Mouse (Mus musculus) CH12F3 (cell line): ENCODE results near the gene Uts2.

ENCODE experiments used
- in situ Hi-C: fragments of 300-500 bp; cut with MboI; formaldehyde crosslinking; loops from 2 replicates; pipeline ENCODE4 v1.14.3; 2020; ENCODE audit warnings: low sequenced_read_pairs

The Uts2 gene

DNA sequence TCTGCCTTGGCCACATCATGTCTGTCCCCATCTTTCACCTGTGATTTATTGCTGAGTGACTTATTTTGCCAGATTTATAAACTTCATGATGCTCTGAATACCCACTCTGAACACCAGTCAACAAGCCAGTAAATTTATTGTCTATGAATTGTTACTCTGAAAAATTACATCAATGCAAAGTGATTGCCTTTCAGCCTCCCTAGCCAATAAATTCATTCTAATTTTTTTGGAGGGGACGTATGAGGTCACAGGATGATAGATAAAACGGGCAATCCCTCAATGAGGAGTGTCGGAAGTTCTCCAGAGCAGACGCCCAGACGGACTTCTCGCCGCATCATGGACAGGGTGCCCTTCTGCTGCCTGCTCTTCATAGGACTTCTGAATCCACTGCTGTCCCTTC is at the start of gene Uts2:
Uts2 (plus strand) TSS at position 301 of the 400 bp plus-strand sequence.
- in situ Hi-C loops: no loop called here

DNA sequence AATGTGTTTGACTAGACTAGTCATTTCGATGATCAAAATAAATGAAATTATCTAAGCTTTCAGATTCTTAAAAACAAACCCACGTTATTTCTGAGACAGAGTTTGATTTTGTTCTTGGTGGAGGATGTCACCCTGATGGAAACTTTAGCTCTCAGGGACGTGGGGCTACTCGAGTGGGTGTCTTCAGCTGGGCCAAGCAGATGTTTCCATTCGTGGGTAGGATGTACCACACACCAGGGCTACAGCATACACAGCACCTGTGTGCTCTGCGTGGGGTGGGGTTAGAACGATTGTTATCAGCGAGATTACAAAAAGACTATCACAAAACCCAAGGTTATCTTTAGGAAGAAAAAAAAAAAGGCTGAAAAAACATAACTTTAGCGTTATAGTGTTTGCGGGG is 45.9 kb upstream of the Uts2 start:
- in situ Hi-C loops: no loop called here

DNA sequence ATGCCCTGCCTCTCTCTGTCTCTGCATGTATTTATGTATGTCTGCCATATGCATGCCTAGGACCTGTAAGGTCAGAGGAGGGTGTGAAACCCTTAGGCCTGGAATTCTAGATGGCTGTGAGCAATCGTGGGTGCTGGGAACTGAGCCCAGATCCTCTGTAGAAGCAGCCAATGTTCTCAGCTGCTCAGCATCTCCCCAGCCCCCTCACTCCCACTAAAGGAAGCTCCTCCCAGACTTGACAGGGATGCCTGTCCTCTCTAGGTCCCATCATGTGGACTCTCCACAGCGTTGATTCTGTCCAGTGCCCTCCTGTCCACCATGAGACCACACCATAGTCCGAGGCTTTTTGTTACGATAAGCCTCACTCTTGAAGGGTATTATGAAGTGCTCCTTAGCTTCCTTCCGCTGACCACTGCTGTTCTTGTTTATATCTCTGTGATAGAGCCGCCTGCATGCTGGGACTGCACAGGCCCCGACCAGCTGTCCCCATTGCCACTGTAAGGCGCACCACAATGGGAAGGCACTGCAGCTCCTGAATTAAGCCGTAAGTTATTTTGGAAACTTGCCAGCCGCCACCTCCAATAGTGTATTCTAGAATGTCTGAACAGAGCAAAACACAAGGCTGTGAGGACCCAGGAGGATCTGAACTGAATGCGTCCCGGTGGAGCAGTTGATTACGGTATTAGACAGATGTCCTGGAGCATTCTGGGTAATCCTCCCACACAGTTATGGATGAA is 40.4 kb upstream of the Uts2 start:
- in situ Hi-C loops: no loop called here

DNA sequence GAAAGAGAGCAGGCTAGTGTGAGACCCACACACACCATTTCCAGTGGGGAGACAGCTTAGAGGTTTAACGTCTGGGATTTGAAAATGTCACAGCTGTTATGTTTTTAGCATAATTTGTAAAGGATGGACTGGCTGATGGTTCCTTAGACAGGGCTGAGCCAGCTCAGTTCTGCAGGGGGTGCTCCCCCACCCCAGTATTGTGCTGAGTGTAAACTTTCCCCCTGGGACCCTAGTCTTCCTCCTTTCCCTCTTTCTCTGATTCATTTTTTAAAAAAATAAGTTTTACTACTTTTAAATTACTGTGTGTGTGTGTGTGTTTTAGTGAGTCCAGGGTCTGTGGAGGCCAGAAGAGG is 39.8 kb upstream of the Uts2 start:
- in situ Hi-C loops: no loop called here

DNA sequence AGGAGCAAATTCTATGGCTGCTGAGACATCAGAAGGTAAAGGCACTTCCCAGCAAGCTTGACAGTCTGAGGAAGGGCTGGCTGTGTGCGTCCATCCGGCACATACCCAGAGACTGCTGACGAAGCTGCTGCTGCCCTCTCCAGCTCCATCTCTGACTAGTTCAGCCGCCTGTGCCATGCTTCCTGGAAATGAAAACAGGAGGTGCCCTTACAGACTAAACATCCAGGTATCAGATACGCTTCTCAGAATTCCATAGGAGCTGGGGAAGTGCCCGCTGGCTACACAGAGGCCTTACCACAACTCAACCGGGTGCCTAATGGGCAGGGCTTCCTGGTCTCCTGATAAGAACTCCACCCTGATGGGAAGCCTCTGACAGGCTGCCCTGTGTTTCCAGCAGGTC is 38.4 kb upstream of the Uts2 start:
- in situ Hi-C loops: no loop called here

DNA sequence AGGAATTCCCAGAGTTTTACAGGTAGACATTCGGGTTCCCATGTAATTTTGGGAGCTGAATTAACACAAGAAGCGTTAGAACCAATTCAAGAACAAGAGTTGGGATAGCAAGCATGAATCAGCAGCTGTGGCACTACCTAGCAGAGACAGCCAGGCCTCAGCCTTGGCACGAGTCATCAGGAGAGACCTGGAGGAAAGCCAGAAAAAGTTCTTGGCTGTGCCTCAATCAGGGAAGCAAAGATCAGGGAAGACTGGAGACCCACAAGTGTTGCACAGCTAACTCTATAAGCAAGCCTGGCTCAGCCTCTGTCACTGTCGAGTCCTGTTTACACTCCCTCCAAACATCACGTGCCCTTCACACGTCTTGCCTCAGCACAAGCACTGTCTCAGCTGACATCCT is 34.7 kb upstream of the Uts2 start:
- in situ Hi-C loops: no loop called here

DNA sequence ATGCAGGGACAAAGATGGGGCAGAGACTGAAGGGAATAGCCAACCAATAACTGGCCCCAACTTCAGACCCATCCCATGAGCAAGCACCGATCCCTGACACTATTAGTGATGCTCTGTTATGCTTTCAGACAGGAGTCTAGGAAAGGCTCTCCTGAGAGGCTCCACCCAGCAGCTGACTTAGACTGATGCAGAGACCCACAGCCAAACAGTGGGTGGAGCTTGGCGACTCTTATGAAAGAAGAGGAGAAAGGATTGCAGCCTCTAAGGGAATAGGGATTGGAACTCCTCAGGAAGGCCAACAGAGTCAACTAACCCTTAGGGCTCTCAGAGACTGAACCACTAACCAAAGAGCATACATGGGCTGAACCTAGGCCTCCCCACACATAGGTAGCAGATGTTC is 33.2 kb upstream of the Uts2 start:
- in situ Hi-C loops: no loop called here

DNA sequence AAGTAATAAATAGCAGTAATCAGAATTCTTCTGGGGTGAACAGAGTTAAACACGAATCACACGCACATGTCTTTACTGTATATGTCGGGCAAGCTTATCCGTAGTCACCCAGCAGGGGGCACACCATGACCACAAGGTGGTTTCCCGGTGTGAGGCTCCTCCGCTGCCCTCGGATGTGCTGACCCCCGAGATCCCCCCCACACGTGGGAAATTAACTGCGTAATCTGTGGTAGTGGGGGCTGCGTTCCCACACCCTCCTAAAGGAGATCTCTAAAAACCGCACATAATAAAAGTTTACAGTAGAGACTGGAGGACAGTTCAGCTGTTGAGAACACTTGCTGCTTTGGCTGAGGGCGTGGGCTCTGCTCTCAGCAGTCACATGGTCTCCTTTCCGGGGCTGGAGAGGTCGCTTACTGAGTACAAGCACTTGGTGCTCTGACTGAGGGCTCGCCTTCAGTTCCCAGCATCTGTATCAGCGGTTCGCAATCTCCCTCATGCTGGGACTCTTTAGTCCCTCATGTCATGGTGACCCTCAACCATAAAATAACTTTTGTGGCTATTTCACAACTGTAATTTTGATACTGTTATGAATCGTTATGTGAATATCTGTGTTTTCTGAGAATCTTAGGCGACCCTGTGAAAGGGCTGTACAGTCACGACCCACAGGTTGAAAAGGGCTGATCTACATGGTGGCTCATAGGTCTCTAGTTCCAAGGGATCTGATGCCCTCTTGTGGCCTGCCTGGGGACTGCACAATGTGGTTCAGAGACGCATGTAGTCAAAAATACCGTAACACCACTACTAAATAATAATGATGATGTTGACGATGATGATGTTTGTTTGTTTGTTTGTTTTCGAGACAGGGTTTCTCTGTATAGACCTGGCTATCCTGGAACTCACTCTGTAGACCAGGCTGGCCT is 32.0 kb upstream of the Uts2 start:
- in situ Hi-C loops: no loop called here

DNA sequence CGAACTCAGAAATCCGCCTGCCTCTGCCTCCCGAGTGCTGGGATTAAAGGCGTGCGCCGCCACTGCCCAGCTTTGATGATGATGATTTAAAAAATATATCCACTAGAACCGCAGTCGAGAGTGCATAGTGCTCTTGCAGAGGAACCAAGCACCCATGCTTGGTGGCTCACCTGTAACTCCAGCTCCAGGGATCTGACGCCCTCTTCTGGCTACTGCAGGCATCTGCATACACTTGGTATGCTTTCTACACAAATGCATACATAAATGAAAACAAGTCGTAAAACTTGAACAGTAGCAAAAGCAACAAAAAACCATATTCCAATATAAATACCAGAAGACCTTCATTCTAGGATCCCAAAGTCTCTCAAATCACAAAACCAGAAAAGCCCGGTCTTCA is 31.3 kb upstream of the Uts2 start:
- in situ Hi-C loops: no loop called here

DNA sequence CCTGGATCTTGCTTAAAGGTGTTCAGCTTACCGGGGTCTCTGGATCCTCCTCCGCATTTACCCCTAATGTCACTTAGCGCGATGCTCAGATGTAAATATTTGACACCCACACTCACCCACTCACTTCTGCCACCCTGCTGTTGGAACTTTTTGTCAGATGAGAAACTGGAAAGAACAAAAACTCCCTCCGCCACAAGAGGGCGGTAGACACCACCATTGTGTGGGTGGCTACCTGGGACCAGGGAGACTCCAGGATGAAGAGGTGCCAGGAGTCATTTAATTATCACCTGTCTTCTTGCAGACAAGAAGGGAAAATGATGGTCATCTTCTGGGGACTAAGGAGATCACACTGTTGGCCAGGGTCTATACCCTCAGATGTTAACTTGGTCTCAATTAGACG is 30.3 kb upstream of the Uts2 start:
- in situ Hi-C loops: no loop called here

DNA sequence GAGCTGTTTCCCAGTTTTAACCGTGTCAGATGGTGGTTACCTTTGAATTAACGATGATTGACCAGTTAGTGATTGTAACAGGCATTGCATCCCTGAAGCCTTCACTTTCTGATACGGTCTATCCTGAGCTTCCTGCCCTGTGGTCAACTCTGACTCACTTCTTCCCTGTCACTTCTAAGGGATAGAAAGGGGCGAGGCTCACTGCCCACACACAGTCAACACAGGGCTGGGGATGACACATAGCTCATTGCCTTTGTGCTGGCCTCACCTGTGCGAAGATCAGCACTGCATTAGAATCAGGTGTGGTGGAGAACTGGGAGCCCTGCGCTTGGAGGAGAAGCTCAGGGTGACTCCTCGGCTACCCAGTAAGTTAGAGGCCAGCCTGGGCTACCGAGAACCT is 27.9 kb upstream of the Uts2 start:
- in situ Hi-C loops: no loop called here

DNA sequence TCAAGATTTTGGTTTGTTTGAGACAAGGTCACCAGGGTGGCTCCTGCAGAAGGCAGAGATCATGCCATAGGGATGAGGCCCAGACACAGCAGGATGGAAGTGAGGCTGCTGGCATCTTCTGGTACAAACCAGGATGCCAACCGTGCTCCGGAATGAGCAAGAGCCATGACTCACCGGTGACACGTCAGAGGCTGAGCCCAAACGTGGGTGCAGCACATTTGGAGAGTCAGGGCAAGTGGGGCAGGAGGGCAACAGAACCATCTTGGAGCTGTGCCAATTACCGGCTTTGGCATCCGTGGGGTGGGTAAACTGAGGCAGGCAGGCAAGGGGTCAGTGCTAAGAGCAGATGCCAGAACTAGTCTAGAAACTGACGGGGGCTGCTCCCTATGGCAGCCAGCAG is 23.6 kb upstream of the Uts2 start:
- in situ Hi-C loops: no loop called here

DNA sequence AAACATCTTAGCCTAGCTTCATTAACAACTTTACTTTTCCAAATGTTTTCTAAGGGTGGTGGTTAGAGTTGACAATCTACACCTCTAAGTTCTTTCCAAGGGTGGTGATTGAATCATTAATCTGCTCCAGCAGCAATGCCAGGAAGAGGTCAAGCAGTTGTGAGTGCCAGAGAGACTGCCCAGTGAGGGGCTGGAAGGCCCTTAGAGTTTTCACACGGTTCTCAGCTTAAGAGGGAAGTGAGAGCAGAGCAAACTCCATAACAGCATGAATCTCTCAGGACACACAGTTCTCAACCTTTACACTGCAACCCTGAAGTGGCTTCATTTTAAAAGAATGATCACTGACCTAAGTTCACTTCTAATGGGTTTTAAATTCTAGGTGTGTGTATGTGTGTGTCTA is 21.8 kb upstream of the Uts2 start:
- in situ Hi-C loops: no loop called here

DNA sequence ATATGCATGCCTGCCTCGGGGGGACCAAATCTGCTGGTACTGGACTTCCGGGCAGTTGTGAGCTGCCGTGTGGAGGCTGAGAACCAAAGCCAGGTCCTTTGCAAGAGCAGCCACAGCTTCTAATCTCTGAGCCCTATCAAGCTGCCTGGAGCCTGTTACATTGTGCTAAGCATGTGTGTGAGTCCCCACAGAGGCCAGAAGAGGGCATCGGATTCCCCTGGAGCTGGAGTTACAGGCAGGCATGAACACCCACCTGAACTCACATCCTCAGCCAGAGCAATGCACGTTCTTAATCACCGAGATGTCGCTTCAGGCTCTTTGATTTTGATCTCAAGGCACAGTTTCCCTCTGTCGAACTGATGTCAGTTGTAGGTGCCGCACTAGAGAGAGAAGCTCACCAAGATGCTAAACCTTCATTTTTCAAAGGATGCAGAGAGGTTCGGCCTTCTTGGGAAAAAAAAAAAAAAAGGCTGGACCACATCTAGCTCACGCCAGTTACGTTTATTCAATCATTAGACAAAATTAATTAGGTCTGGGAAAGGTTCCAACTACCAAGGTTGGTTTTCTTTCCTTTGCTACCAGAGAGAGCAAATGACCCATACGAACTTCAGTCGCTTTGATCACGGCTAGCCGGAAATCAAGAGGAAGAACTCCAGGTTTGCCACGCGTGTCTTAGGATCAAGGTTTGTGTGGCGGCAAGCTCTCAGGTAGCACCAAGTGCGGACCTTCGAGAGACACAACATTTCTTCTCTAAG is 18.6 kb upstream of the Uts2 start:
- in situ Hi-C loops: no loop called here

DNA sequence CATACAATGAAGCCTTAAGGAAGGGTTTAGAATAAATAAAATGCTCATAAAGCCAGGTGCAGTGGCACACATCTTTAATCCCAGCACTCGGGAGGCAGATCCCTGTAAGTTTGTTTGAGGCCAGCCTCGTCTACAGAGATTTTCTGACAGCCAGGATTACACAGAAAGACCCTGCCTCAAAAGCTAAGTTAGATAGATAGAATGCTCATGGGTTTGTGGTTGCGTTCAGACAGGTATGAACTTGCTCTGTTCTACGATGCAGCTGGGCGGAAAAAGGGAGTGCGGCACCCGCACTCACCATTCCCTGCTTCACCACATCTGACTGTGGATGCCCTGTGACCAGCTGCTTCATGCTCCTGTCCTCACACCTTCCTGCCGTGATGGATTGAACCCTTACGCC is 17.4 kb upstream of the Uts2 start:
- in situ Hi-C loops: no loop called here

DNA sequence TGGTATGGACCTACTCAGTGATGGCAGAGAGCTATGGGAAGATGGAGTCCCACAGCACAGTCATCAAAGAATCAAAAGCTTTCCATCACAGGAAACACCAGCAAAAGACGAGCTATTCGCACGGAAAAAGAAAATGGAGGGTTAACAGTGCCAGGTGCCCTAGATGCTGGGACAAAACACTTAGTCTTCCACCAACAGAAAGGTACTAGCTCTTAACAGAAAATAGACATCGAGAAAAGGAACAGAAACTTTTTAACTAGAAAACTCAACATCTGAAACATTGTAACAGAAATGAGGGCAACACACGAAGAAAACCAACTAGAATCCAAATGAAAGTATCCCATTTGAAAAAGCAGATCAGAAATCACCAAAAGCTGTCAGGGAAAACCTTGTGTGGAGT is 16.7 kb upstream of the Uts2 start:
- in situ Hi-C loops: no loop called here

DNA sequence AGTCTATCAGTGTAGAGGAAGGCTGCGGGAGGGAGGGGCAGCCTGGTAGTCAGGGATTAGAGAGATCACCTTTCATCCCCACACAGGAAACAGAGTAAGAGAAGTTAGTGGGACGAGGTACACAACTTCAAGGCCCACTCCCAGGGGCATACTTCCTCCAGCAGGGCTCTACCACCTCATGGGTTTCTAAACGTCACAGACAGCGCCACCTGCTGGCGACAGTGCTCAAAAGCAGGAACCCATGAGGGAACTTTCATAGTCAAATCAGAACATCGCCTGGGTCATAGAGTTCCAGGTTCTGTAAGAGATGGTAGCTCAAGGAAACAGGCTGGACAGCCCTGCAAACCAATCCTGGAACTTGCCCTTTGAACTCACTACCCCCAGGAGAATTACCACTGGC is 6.7 kb upstream of the Uts2 start:
- in situ Hi-C loops: no loop called here

DNA sequence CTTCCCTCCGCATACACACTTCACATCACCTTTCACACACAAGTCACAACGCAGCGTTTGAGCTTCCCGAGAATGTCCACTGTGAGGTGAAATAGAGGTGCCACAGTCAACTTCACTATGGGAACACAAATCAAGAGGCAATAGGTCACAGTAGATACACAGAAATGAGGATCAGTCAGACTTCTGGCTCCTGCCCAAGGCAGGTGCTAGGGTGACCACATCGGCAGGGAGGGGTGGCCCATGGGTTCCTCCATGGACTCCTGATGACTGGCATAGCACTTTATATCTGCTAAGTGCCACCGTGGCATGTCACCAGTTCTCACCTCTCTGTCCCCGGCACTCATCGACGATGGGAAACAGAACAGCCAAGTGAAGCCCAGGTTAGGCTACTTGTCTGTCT is 1.7 kb downstream of the Uts2 start:
- in situ Hi-C loops: no loop called here

DNA sequence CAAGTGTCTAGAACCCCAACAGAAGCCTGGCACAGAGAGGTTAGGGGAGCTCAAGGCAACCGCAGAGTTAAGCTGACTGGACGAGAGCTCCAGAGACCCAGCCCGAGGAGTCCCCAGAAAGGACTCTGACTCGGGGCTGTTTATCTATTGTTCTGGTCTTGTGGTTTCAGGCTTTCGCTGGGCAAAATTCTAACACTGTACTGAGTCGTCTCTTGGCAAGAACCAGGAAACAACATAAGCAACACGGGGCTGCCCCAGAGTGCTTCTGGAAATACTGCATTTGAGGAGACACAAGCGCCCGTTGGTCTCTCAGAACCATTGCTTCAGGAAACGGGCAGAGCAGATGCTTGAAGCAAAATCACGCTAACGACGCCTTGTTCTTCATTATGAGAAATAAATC is 4.5 kb downstream of the Uts2 start:
- in situ Hi-C loops: no loop called here

DNA sequence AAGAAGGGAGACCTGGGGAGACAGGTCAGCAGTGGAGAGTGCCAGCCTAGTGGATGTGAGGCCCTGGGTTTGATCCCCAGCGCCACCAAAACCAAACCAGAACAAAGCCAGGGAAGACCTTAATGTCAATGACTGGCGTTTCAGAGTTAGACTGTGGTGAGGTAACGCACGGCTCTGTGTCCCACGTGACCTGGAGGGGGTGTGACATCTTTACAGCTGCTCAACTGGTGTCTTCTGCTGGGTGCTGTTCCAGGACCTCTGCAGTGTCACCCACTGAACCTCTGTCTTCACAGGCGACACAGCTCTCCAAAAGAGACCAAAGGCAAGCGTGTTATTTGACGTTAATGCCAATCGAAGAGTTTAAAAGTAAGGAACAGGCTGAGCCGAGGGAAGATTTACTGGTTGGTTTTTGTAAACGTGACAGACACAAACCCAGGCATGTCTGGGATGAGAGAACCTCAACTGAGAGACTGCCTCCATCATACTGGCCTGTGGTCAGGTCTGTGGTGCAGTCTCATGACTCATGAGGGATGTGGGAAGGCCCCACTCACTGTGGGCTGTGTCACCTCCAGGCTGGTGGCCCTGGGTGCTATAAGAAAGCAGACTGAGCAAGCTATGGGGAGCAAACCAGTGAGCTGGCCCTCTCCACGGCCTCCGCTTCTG is 8.9 kb downstream of the Uts2 start:
- in situ Hi-C loops: no loop called here

DNA sequence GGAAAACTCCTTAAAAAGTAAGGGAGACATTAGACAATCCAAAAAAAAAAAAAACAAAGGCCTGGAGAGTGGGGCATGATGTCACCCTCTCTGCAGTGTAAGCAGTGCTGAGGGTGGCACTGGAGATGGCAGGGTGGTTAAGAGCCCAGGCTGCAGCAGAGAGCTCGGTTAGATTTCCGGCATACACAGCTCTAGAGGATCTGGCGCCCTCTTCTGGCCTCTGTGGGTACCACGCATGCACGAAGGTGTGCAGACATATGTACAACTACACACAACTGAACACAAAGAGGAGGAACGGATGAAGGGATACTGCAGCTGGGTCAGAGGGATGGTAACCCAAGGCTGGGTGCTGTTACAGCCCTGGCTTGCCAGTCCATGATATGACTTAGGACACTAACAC is 10.0 kb downstream of the Uts2 start:
- in situ Hi-C loops: no loop called here
